Mouse (Mus musculus) forebrain, embryonic 11.5 days (tissue): Measurements from ENCODE around the gene Efcab3. TPM values are rescaled to one million over a fixed set of nuclear protein-coding genes. Genes with fewer than 3 reads are reported as not detected.
A peak's percentile ranks its signal among the peaks of the same experiment; 100 is the strongest.

ENCODE experiments used
- ATAC-seq: fragments of 200-750 bp; cut with Nextera tagmentation; replicated peaks from 2 replicates; pipeline ENCODE4 v1.8.0; 2017; ENCODE audit warnings: moderate TSS enrichment; ENCODE audit not compliant: low FRiP score
- DNase-seq: peaks from one replicate; pipeline ENCODE4 v3.0.0-alpha.2; 2017; ENCODE audit warnings: low spot score
- H3K27ac ChIP-seq: fragments of 300-500 bp; sonication (generic); 2 replicates; pipeline ENCODE4 v1.5.1; 2014; ENCODE audit warnings: low read depth, low read length
- H3K27me3 ChIP-seq: fragments of 300-500 bp; sonication (generic); 2 replicates; pipeline ENCODE4 v1.6.1; 2014; ENCODE audit warnings: mild to moderate bottlenecking, low read length, mixed read lengths; ENCODE audit not compliant: control insufficient read depth, insufficient read depth
- H3K36me3 ChIP-seq: fragments of 300-500 bp; sonication (generic); 2 replicates; pipeline ENCODE4 v1.6.1; 2014; ENCODE audit warnings: mild to moderate bottlenecking, low read length, moderate library complexity, mixed read lengths; ENCODE audit not compliant: control insufficient read depth, insufficient read depth
- H3K4me1 ChIP-seq: fragments of 300-500 bp; sonication (generic); replicated peaks from 2 replicates; pipeline ENCODE4 v1.6.1; 2014; ENCODE audit warnings: low read length, mixed read lengths; ENCODE audit not compliant: control insufficient read depth, insufficient read depth
- H3K4me2 ChIP-seq: fragments of 300-500 bp; sonication (generic); 2 replicates; pipeline ENCODE4 v1.6.1; 2014; ENCODE audit warnings: low read depth, mild to moderate bottlenecking, low read length, moderate library complexity, mixed read lengths; ENCODE audit not compliant: severe bottlenecking
- H3K4me3 ChIP-seq: fragments of 300-500 bp; sonication (generic); 2 replicates; pipeline ENCODE4 v1.5.1; 2014; ENCODE audit warnings: low read depth, low read length
- H3K9ac ChIP-seq: fragments of 300-500 bp; sonication (generic); 2 replicates; pipeline ENCODE4 v1.6.1; 2014; ENCODE audit warnings: low read length
- H3K9me3 ChIP-seq: fragments of 300-500 bp; sonication (generic); 2 replicates; pipeline ENCODE4 v1.6.1; 2016; ENCODE audit warnings: low read length, mixed read lengths; ENCODE audit not compliant: control insufficient read depth
- WGBS: fragments of 180-500 bp; shearing (Covaris S2); extraction: QIAGEN DNeasy Blood & Tissue Kit; methylation state at CpG from one replicate; pipeline ENCODE4 v1.1.7; 2014; 5-methylcytosine and 5-hydroxymethylcytosine counted together
- polyA plus RNA-seq: library from polyadenylated mRNA; unstranded; fragments of >200 nt; fragmentation: Nextera tagmentation; extraction: Ambion mirVana; gene quantifications from 2 replicates; pipeline ENCODE4 v1.2.1, GENCODE M21; 2014

Gene Efcab3
- polyA plus RNA-seq, 1 experiment from 2014 or later = not detected

GRCm38 (mm10) chr11:105141115-105141514, 77.7 kb downstream of the Efcab3 start:
- 93% methylated on average over 5 of the region's 5 CpGs for WGBS
- Histone ChIP-seq H3K4me1 (no peaks in the 10 kb centered on the region), H3K9ac (no peak overlapping the region), H3K4me3 (no peak overlapping the region), H3K4me2 (no peak overlapping the region), H3K27ac (no peak overlapping the region), H3K9me3 (no peaks in the 10 kb centered on the region), H3K27me3 (no peaks in the 10 kb centered on the region), H3K36me3 (no peaks in the 10 kb centered on the region; the same call in 1 of the 2 replicates)
- peak; percentile 33 for DNase-seq
- ATAC-seq = no peak

- H3K4me1 ChIP-seq = no peaks in the 10 kb centered on the region
- H3K9me3 ChIP-seq = no peaks in the 10 kb centered on the region
- H3K4me3 ChIP-seq = no peak overlapping the region
- DNase-seq (no peak), ATAC-seq (no peak)
- no peak overlapping the region for H3K4me2 ChIP-seq
- no peaks in the 10 kb centered on the region for H3K27me3 ChIP-seq
- no peak overlapping the region for H3K27ac ChIP-seq
- no peak overlapping the region for H3K9ac ChIP-seq
- no peaks in the 10 kb centered on the region; the same call in 1 of the 2 replicates for H3K36me3 ChIP-seq
Observed at GRCm38 (mm10) chr11:105143564-105143963, 80.2 kb downstream of the Efcab3 start.

- no peaks in the 10 kb centered on the region for H3K9me3 ChIP-seq
- ATAC-seq (no peak), DNase-seq (no peak)
- WGBS = 87% methylated on average over 3 of the region's 3 CpGs
- no peaks in the 10 kb centered on the region; the same call in 1 of the 2 replicates for H3K36me3 ChIP-seq
- no peaks in the 10 kb centered on the region for H3K4me1 ChIP-seq
- H3K27ac ChIP-seq = no peak overlapping the region
- no peak overlapping the region for H3K4me2 ChIP-seq
- H3K9ac ChIP-seq = no peak overlapping the region
- no peaks in the 10 kb centered on the region for H3K27me3 ChIP-seq
- no peak overlapping the region for H3K4me3 ChIP-seq
Observed at GRCm38 (mm10) chr11:105144084-105144483, 80.7 kb downstream of the Efcab3 start.

GRCm38 (mm10) chr11:105144508-105145210, 81.3 kb downstream of the Efcab3 start:
- H3K27me3 ChIP-seq = no peaks in the 10 kb centered on the region
- no peaks in the 10 kb centered on the region for H3K4me1 ChIP-seq
- H3K4me2 ChIP-seq = no peak overlapping the region
- no peak overlapping the region for H3K4me3 ChIP-seq
- no peak overlapping the region for H3K9ac ChIP-seq
- H3K9me3 ChIP-seq = no peaks in the 10 kb centered on the region
- WGBS = 87% methylated on average over 11 of the region's 11 CpGs
- H3K36me3 ChIP-seq = no peaks in the 10 kb centered on the region; the same call in 1 of the 2 replicates
- no peak for DNase-seq
- ATAC-seq = no peak
- no peak overlapping the region for H3K27ac ChIP-seq

GRCm38 (mm10) chr11:105145211-105145610, 81.8 kb downstream of the Efcab3 start:
- Histone ChIP-seq H3K27ac (no peak overlapping the region), H3K4me3 (no peak overlapping the region), H3K36me3 (no peaks in the 10 kb centered on the region; the same call in 1 of the 2 replicates), H3K9ac (no peak overlapping the region), H3K4me2 (no peak overlapping the region), H3K9me3 (no peaks in the 10 kb centered on the region), H3K4me1 (no peaks in the 10 kb centered on the region), H3K27me3 (no peaks in the 10 kb centered on the region)
- ATAC-seq (no peak), DNase-seq (no peak)
- 90% methylated on average over 10 of the region's 10 CpGs for WGBS

GRCm38 (mm10) chr11:105146593-105146992, 83.2 kb downstream of the Efcab3 start, which contains the start of gene Gm10842:
TSS of gene Gm10842 (plus strand) at chr11:105146893.
- ATAC-seq = no peak
- Histone ChIP-seq H3K36me3 (no peaks in the 10 kb centered on the region), H3K4me3 (no peak within 1 kb of the TSS), H3K27me3 (no peaks in the 10 kb centered on the region), H3K9me3 (no peaks in the 10 kb centered on the region), H3K9ac (no peak within 1 kb of the TSS), H3K27ac (no peak within 1 kb of the TSS), H3K4me1 (0 out of 2 replicates have a peak, but pooled peaks cover 2% of the 10 kb centered on the region), H3K4me2 (no peak within 1 kb of the TSS)
- no peak for DNase-seq
- 68% methylated on average over 3 of the region's 3 CpGs for WGBS

GRCm38 (mm10) chr11:105149353-105149752, 86.0 kb downstream of the Efcab3 start:
- ATAC-seq = no peak
- no peaks in the 10 kb centered on the region for H3K36me3 ChIP-seq
- no peak overlapping the region for H3K9ac ChIP-seq
- H3K4me1 ChIP-seq = peaks cover 2% of the 10 kb centered on the region; the same call in 1 of the 2 replicates
- H3K9me3 ChIP-seq = no peaks in the 10 kb centered on the region
- H3K4me2 ChIP-seq = no peak overlapping the region
- no peak for DNase-seq
- H3K4me3 ChIP-seq = no peak overlapping the region
- no peaks in the 10 kb centered on the region for H3K27me3 ChIP-seq
- H3K27ac ChIP-seq = no peak overlapping the region
- 85% methylated on average over 3 of the region's 3 CpGs for WGBS

GRCm38 (mm10) chr11:105149766-105150165, 86.4 kb downstream of the Efcab3 start:
- 100% methylated on average over 1 of the region's 1 CpGs for WGBS
- H3K27me3 ChIP-seq = no peaks in the 10 kb centered on the region
- no peak overlapping the region for H3K9ac ChIP-seq
- no peak for DNase-seq
- H3K4me2 ChIP-seq = no peak overlapping the region
- ATAC-seq = no peak
- no peak overlapping the region for H3K4me3 ChIP-seq
- no peaks in the 10 kb centered on the region for H3K9me3 ChIP-seq
- H3K27ac ChIP-seq = no peak overlapping the region
- peaks cover 2% of the 10 kb centered on the region; the same call in 1 of the 2 replicates for H3K4me1 ChIP-seq
- no peaks in the 10 kb centered on the region for H3K36me3 ChIP-seq

GRCm38 (mm10) chr11:105150691-105151090, 87.3 kb downstream of the Efcab3 start:
- Histone ChIP-seq H3K27me3 (no peaks in the 10 kb centered on the region), H3K4me1 (peaks cover 2% of the 10 kb centered on the region; the same call in 1 of the 2 replicates)

More at GRCm38 (mm10) chr11:105150691-105151090, 87.3 kb downstream of the Efcab3 start:
- peak; percentile 33 for DNase-seq
- Histone ChIP-seq H3K9ac (no peak overlapping the region), H3K9me3 (no peaks in the 10 kb centered on the region), H3K4me2 (no peak overlapping the region), H3K27ac (no peak overlapping the region), H3K4me3 (no peak overlapping the region), H3K36me3 (no peaks in the 10 kb centered on the region)
- WGBS = 69% methylated on average over 4 of the region's 4 CpGs
- ATAC-seq = no peak
